Mouse (Mus musculus) heart, postnatal 36 days (tissue): ENCODE results near the gene Epb41l4b. TPM values are rescaled to one million over a fixed set of nuclear protein-coding genes. Genes with fewer than 3 reads are reported as not detected.

Source experiments
- DNase-seq, 2 experiments: peaks; one replicate each; pipeline ENCODE4 v3.0.0; 2021 to 2022
- intact Hi-C: fragments of 180-260 bp; cut with DNase I; formaldehyde crosslinking; loops from one replicate; pipeline ENCODE4 v1.15.1; 2025
- total RNA-seq, 2 experiments: library from RNA; stranded (reverse); gene quantifications; 2 replicates each; pipeline ENCODE4 v1.2.3; 2021

Gene Epb41l4b
- 1 to 10 TPM; 2.8 to 3.3 TPM for total RNA-seq

DNA sequence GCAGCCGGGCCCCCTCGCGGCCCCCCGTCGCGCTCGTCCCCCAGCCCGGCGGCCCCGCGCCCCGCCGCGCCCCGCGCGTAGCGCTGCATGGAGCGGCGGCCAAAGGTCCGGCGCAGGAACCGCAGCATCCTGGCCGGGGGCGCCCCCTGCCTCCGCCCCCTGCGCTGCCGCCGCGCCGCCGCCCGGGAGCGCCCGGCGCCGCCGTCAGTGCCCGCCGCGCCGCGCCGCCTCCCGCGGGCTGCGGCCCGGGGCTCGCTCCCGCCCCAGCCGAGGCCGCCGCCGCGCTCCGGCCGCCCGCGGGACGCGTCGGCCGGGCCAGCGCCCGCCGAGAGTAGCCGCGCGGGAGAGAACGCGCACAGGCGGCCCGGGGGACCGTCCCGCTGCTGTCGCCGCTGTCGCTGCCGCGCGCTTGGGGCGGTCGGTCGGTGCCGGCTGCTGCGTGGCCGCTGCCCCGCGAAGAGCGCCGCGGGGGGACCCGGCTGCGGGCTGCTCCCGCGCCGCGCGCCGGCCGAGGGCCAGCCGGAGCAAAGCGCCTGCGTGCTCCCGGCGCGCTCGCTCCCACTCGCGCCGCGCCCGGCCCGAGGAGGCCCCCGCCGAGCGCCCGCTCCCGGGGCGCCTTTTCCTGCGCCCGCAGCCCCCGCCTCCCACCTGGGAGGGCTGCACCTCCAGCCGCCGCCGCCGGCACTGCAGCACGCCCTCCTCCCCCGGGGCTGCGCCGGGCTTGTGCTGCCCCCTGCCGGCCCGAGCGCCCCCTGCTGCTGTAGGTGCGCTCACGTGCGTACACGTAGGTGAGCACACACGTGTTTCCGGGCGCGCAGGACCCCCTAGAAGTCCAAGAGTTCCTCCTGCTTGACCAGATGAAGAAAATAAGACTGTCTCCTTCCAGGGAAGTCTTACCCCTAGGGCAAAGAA, at the start of gene Epb41l4b:
Gene Epb41l4b (minus strand): TSS at position 412 of the 912 bp plus-strand sequence.
- peak; percentile 80 for DNase-seq
- intact Hi-C loops, result loop anchor here (1.0 to 10.0 kb wide), 4 partner anchors 22 to 172 kb away; no protein-coding TSS in a partner anchor

- peak in 1 of 2 experiments; percentile 22 for DNase-seq
- intact Hi-C loops, result no loop called here
These were observed 48.5 kb upstream of the Epb41l4b start for GRCm38 (mm10) chr4:57191543-57192283.

GRCm38 (mm10) chr4:57189881-57190280, 46.6 kb upstream of the Epb41l4b start:
- intact Hi-C loops, result no loop called here
- DNase-seq, result no peak

DNA sequence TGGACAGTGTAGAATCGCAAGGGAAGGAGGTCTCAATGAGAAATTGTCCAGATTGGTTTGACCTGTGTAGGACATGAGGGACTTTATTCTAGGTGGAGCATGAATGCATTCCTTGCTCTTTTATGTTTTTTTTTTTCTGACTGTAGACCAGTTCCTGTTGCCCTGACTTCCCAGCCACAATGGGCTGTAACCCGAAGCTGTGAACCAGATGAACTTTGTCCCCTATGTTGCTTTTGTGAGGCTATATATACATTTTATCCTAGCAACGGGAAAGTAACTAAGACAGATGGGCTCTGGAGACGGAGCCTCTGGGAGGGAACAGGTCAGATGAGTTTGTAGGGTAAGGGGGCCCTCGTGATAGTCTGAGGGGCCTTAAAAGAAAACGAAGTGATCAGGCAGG, 42.8 kb upstream of the Epb41l4b start:
- no peak for DNase-seq
- intact Hi-C loops, result no loop called here

DNA sequence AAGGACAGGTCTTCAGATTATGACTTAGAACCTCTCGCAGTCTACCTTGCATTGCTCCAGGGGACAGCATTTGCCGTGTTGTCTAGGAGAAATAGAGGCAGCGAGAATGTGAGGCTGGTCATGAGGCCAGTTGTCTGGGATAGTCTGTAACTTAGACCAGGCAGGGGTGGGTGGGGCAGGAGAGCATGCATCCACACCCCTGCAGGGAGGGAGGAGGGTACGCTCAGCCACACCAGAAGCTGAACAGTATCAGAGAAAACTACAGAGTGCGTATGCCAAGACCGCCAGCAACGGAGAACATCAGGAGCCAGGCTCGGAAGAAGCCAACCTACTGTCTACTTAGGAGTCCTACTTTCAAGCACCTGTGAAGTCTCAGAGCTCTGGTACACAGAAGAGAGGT, 42.2 kb upstream of the Epb41l4b start:
- intact Hi-C loops, result no loop called here
- no peak for DNase-seq

DNA sequence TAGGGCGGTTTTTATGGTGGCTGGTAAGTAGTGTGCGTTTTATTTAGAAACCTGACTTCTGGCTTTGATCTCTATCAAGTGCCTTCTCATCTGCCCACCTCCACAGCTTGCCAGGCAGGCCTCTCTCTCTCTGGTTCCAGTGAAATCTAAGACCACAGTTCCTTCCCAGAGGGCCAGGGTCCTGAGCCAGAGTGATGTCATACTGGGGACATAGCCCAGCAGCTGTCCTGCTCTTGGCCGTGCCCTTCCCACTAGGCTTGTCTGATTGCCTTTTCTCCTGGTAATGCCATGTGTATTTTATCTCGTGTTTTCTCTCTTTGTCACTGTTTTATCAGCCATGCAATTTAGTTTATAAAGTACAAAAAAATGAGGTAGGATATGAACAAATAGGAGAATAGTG, 40.3 kb upstream of the Epb41l4b start:
- DNase-seq, result peak; percentile 26 to 32
- intact Hi-C loops, result no loop called here

DNA sequence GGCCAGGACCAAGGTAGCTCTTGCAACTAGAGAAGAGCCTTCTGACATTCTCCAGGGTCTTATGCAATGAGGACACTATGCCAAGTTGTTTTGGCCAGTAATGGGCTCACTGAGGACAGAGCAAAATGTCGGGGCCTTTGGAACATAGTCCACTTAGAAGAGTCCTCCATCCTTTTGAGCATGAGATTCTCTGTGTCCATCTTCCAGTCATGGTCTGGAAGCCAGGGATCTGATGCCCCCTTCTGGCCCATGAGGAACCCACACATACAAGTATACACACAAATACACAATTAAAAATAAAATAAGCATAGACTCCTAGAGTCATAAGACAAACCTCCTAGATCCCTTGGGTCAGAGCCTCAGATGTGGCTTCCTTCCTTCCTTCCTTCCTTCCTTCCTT, 38.3 kb upstream of the Epb41l4b start:
- DNase-seq, result no peak
- intact Hi-C loops, result no loop called here

- intact Hi-C loops, result no loop called here
- no peak for DNase-seq
These were observed 35.6 kb upstream of the Epb41l4b start for GRCm38 (mm10) chr4:57178881-57179280.

- no peak for DNase-seq
- intact Hi-C loops, result no loop called here
These were observed 32.1 kb upstream of the Epb41l4b start for GRCm38 (mm10) chr4:57175329-57175728.

GRCm38 (mm10) chr4:57172861-57173260, 29.6 kb upstream of the Epb41l4b start:
- intact Hi-C loops, result no loop called here

GRCm38 (mm10) chr4:57171817-57172216, 28.6 kb upstream of the Epb41l4b start:
- intact Hi-C loops, result no loop called here
- no peak for DNase-seq

More at GRCm38 (mm10) chr4:57172861-57173260, 29.6 kb upstream of the Epb41l4b start:
- no peak for DNase-seq

GRCm38 (mm10) chr4:57168680-57169079, 25.4 kb upstream of the Epb41l4b start:
- intact Hi-C loops, result loop anchor here (2.0 kb wide), 1 partner anchor 30 kb away; no protein-coding TSS in a partner anchor
- DNase-seq, result no peak

- intact Hi-C loops, result loop anchor here (2.0 kb wide), 1 partner anchor 31 kb away; no protein-coding TSS in a partner anchor
- no peak for DNase-seq
These were observed 25.0 kb upstream of the Epb41l4b start for GRCm38 (mm10) chr4:57168277-57168676.

DNA sequence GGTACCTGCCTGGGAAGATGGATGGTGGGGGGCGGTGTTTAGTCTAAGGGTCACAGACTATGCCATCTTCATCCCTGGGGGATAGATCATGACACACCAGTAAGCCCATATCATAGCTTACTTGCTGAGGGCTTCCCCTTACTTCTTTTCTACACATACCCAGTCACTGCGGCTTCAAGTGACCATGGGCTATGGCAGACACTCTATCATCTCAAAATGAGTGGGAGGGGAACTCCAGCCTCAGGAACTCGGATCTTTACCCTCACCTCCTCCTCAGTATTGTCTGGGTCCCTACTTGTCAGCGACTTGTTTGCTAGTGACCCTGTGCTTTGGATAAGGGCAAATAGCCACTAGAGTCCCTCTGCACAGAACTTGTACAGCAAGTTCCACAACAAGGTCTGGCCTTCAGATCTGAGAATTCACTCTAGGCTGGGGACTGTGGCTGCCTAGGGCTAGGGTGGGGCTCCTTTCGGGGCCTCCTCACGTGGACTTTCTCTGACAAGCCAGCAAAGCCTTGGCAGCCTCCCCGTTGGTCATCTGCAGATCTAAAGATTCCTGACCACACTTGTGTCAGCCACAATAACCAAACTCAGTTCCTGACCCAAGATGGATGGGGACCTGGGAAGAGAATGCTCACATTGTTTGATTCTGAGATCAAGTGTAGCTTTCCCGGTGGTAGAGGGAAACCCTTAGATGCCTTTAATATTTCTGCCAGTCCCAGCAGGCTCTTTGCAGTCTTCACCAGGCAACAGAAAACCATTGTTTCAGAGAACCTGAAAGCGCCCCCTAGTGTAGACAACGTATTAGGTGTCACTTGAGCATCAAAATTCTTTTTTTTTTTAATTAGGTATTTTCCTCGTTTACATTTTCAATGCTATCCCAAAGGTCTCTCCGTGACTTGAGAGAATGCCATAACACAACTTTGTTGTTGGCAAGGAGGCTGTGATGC, 24.0 kb upstream of the Epb41l4b start:
- no peak for DNase-seq
- intact Hi-C loops, result no loop called here

DNA sequence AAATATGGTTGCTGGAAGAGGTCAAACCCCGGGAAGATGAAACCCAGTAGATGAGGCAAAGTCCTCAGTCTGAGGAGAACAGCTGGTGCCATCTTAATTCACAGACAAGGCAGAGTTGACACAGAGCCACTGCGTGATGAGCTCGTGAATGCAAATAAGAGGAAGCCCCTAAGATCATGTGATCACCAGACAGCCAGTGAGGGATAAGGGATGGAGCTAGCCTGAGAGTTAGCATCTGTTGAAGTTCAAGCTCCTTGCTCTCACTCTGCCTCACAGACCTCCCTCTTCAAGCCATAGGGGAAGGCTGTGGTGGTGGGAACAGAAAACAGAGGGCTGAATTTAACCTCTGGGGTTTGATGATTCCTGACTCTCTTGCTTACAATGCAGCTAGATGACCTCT, 22.4 kb upstream of the Epb41l4b start:
- DNase-seq, result no peak
- intact Hi-C loops, result no loop called here

DNA sequence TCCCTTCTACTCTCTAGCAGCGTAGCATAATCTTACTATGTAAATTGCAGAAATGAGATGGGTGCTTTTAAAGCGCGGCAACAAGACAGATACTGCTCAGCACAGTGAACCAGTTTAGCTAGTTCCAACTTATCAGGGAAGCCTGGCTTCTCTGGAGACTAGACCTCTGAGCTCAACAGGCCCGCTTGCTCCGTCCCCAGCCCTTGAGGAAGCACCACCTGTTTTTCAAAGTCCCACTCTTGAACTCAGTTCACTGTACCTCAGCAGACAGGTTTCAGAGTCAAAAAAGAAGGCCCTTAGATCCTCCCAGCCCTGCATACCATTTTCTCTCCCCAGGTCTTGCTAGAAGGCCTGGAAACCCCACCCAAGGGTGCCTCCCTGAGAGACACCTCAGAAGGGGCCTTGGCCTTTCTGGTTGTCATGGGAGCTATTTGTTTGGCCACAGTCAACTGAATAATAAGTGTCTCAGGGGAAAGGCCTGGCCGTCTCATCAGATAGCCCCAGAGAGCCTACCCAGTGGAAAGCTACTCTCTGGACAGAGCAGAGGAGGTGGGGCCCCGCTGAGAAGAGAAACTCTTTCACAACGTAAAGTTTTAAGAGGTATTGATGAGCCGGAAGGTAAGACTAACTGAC, 21.5 kb upstream of the Epb41l4b start:
- no peak for DNase-seq

GRCm38 (mm10) chr4:57162789-57163722, 19.8 kb upstream of the Epb41l4b start:
- no peak for DNase-seq
- intact Hi-C loops, result no loop called here

More for the DNA sequence above, 21.5 kb upstream of the Epb41l4b start:
- intact Hi-C loops, result no loop called here

- no peak for DNase-seq
- intact Hi-C loops, result no loop called here
These were observed 17.3 kb upstream of the Epb41l4b start for GRCm38 (mm10) chr4:57160571-57160970.
